Comparison of ENCODE assay signal across 10 mouse cellular contexts in the genomic region with DNA sequence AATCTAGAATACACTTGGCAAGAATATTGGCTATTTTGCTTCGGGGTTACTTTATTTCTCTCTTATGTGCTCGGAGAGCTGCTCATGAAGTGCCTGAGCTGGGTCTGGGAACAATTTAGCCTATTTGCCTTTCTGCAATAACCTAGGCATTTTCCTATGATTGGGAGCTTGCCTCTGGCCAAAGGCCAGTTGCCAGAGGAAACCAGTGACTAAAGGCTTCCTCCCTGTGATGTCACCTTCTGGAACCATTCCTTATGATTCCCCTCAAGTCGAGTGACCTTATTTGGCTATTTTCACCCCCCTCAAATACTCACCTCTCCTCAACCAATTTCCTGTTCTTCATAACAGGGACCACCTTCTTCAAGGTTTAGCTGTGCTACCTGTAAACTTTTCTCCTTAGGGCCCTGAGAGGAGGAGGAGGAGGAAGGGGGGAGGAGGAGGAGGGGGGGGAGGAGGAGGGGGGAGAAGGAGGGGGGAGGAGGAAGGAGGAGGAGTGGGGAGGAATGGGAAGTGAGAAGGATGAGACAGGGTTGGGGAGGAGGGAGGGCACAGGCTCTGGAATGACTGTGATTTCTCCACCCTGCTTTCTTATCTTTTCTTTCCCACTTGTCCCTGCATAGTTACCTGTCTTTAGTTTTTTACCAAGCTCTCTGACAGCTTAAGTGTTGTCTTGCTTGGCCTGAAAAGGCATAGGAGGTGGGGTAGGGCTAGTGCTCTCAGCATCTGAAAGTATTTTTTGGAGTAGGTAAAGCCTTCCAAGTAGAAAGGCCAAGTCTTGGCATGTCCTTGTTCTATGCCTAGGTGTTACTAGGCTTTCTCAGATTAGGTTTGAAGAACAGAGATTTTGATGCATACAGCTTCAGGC. TPM values are rescaled to one million over a fixed set of nuclear protein-coding genes. Genes with fewer than 3 reads are reported as not detected.
DNase-seq lines count a peak whose midpoint lies in the region; ATAC-seq and TF ChIP-seq lines count a peak whose summit lies in the region.
"Had no signal": no experiment of that assay in that cellular context is flagged by ENCODE, and none has a peak within 500 bp of the region (broad histone marks: within the 10 kb centered on the region; RNA-seq: fewer than 3 reads in every experiment).

No protein-coding gene starts in this region.

- no peak overlapping the region for H3K4me3 ChIP-seq in lung, adult 2 months (replicated peaks; ENCODE audit: extremely low read depth, low read depth, low read length)
- no peak overlapping the region for H3K4me3 ChIP-seq in embryonic facial prominence, embryonic 10.5 days
- no peak overlapping the region for H3K4me3 ChIP-seq in macrophage (ENCODE audit: inconsistent target)
- H3K4me3 ChIP-seq in intestine, postnatal 0 days (ENCODE audit: low read depth, low read length) = no peak overlapping the region
- H3K4me3 ChIP-seq: embryonic facial prominence, embryonic 12.5 days; neural tube, embryonic 13.5 days had no signal

- no peaks in the 10 kb centered on the region for H3K36me3 ChIP-seq in embryonic facial prominence, embryonic 10.5 days (replicated peaks)
- H3K36me3 ChIP-seq in macrophage (ENCODE audit: inconsistent target) = peaks cover 5% of the 10 kb centered on the region; the same call in 1 of the 2 replicates
- H3K36me3 ChIP-seq in intestine, postnatal 0 days (ENCODE audit: control insufficient read depth, insufficient read depth) = no peaks in the 10 kb centered on the region
- H3K36me3 ChIP-seq: embryonic facial prominence, embryonic 12.5 days; neural tube, embryonic 13.5 days had no signal

- H3K27ac ChIP-seq in embryonic facial prominence, embryonic 10.5 days (replicated peaks) = no peak overlapping the region
- H3K27ac ChIP-seq in macrophage = peak overlapping the region; percentile 48
- no peak overlapping the region for H3K27ac ChIP-seq in intestine, postnatal 0 days (ENCODE audit: low read depth, low read length)
- H3K27ac ChIP-seq: embryonic facial prominence, embryonic 12.5 days; neural tube, embryonic 13.5 days had no signal

- ATAC-seq in intestine, postnatal 0 days = no peak

- no peak for TF ChIP-seq CTCF in lung, adult 2 months (IDR thresholded peaks at IDR 0.05; ENCODE audit: insufficient read depth, low read length)
- no peak for TF ChIP-seq CTCF in intestine, postnatal 0 days (IDR thresholded peaks at IDR 0.05; ENCODE audit: low read depth)

- H3K4me1 ChIP-seq in lung, adult 2 months (ENCODE audit: control insufficient read depth, insufficient read depth, low read length) = peaks cover 6% of the 10 kb centered on the region
- peaks cover 3% of the 10 kb centered on the region for H3K4me1 ChIP-seq in embryonic facial prominence, embryonic 10.5 days
- no peaks in the 10 kb centered on the region for H3K4me1 ChIP-seq in intestine, postnatal 0 days (replicated peaks; ENCODE audit: control insufficient read depth, insufficient read depth, low read length)
- H3K4me1 ChIP-seq: embryonic facial prominence, embryonic 12.5 days; neural tube, embryonic 13.5 days had no signal

- no peak overlapping the region for H3K4me2 ChIP-seq in intestine, postnatal 0 days (replicated peaks; ENCODE audit: low read depth)
- H3K4me2 ChIP-seq: embryonic facial prominence, embryonic 12.5 days; neural tube, embryonic 13.5 days had no signal

- H3K79me2 ChIP-seq in macrophage (ENCODE audit: inconsistent target) = peaks cover 98% of the 10 kb centered on the region

- no peak overlapping the region for H3K9ac ChIP-seq in intestine, postnatal 0 days (ENCODE audit: low read depth, low read length)
- H3K9ac ChIP-seq: embryonic facial prominence, embryonic 12.5 days; neural tube, embryonic 13.5 days had no signal

- H3K27me3 ChIP-seq in embryonic facial prominence, embryonic 10.5 days (replicated peaks; ENCODE audit: low read depth, poor library complexity, severe bottlenecking) = peaks cover 8% of the 10 kb centered on the region; the same call in 1 of the 2 replicates
- no peaks in the 10 kb centered on the region for H3K27me3 ChIP-seq in intestine, postnatal 0 days (replicated peaks; ENCODE audit: control insufficient read depth, insufficient read depth, low read length)
- H3K27me3 ChIP-seq: embryonic facial prominence, embryonic 12.5 days; neural tube, embryonic 13.5 days had no signal

- no peaks in the 10 kb centered on the region for H3K9me3 ChIP-seq in embryonic facial prominence, embryonic 10.5 days
- no peaks in the 10 kb centered on the region for H3K9me3 ChIP-seq in intestine, postnatal 0 days (ENCODE audit: control insufficient read depth)
- H3K9me3 ChIP-seq: embryonic facial prominence, embryonic 12.5 days; neural tube, embryonic 13.5 days had no signal

- TF ChIP-seq POLR2A in lung, adult 2 months (IDR thresholded peaks at IDR 0.05; ENCODE audit: borderline replicate concordance, extremely low read depth, low read depth, low read length) = no peak

- peak; percentile 66 to 80 for DNase-seq in lung, adult 18-20 months
- DNase-seq in lung, adult 2 months = no peak
- peak; percentile 20 for DNase-seq in embryonic facial prominence, embryonic 10.5 days (ENCODE audit: low spot score)
- DNase-seq in heart, postnatal 25 days (ENCODE audit: low spot score) = peak; percentile 46
- no peak for DNase-seq in ovary, adult 18-20 months (ENCODE audit: low spot score)
- no peak for DNase-seq in thymus, adult 18-20 months

- intact Hi-C loops in heart, postnatal 25 days (cut with DNase I) = no loop called here

- WGBS in lung, adult 2 months = 38% methylated on average over 3 of the region's 3 CpGs
- 57% methylated on average over 3 of the region's 3 CpGs for WGBS in embryonic facial prominence, embryonic 10.5 days
- 72% methylated on average over 2 of the region's 3 CpGs for WGBS in macrophage (ENCODE audit: missing documents)
- WGBS in intestine, postnatal 0 days = 59% methylated on average over 3 of the region's 3 CpGs

RNA-seq across cellular contexts. Expression of a gene that starts 11.8 kb away (rescaled TPM):
- 290 and 370 TPM in 2 replicates for polyA plus RNA-seq in lung, adult 2 months (2012; rRNA removed)
- polyA plus RNA-seq in embryonic facial prominence, embryonic 10.5 days (2016; fragmentation: Nextera tagmentation; extraction: Ambion mirVana) = 91.7 and 109 TPM in 2 replicates
- 100 to 1,000 TPM; 124 to 133 TPM for total RNA-seq in heart, postnatal 25 days (2021)
- total RNA-seq in macrophage (2018; cell fraction: chromatin; rRNA removed) = 1,000 to 10,000 TPM in 2 of 26 experiments, 100 to 1,000 TPM in 24; 166 to 1,263 (median 461) TPM
- total RNA-seq in macrophage (2018; cell fraction: cytosol; rRNA removed) = 100 to 1,000 TPM; 404 to 776 (median 572) TPM
- total RNA-seq in macrophage (2018; cell fraction: nucleus; rRNA removed) = 1,000 to 10,000 TPM in 3 of 26 experiments, 100 to 1,000 TPM in 23; 289 to 1,349 (median 715) TPM
- 338 to 532 TPM (median 499 TPM) in 3 replicates for polyA plus RNA-seq in macrophage (2018)
- polyA plus RNA-seq in intestine, postnatal 0 days (2015; fragmentation: Nextera tagmentation; extraction: Ambion mirVana) = 34.2 and 35.9 TPM in 2 replicates

Comparison
In these comparisons a context has a peak if more than half of its experiments do, and no peak if none do; other contexts are left out.
1. DNase-seq: peak in lung, adult 18-20 months (2 of 2), embryonic facial prominence, embryonic 10.5 days (single experiment) and heart, postnatal 25 days (single experiment); none in lung, adult 2 months (single experiment), ovary, adult 18-20 months (single experiment) and thymus, adult 18-20 months (0 of 2).